11 mouse cellular contexts compared by ENCODE assay signal in the genomic region with DNA sequence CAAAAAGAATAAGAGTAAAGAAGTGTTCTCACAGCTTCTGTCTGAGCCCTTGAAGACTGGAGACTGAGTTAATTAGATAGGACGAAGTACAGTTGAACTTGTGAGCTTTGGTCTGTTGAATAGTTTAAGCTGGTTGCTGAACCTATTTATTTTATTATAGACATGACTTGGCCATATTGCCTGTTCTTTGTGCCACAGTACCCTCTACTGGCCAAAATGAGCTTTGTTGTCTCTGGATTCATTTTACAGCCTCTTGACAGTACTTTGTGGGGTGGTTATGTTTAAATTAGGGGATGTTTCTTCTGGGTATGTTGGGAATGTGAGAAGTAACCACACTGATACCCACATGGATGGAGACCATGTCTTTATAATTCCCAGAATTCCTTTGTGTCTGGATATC. TPM values are rescaled to one million over a fixed set of nuclear protein-coding genes. Genes with fewer than 3 reads are reported as not detected.
DNase-seq lines count a peak whose midpoint lies in the region; ATAC-seq lines count a peak whose summit lies in the region.
"Had no signal": no experiment of that assay in that cellular context is flagged by ENCODE, and none has a peak within 500 bp of the region (broad histone marks: within the 10 kb centered on the region; RNA-seq: fewer than 3 reads in every experiment).

No protein-coding gene starts in this region.

- H3K9ac ChIP-seq in midbrain, embryonic 14.5 days (replicated peaks; ENCODE audit: low read length) = no peak overlapping the region
- H3K9ac ChIP-seq: limb, embryonic 13.5 days had no signal

- ATAC-seq in midbrain, embryonic 14.5 days (ENCODE audit: low FRiP score, low TSS enrichment) = no peak

- H3K27ac ChIP-seq in forebrain, embryonic 10.5 days = no peak overlapping the region
- H3K27ac ChIP-seq in midbrain, embryonic 14.5 days (replicated peaks; ENCODE audit: low read depth, low read length) = no peak overlapping the region
- H3K27ac ChIP-seq: limb, embryonic 13.5 days had no signal

- H3K4me1 ChIP-seq in forebrain, embryonic 10.5 days = no peaks in the 10 kb centered on the region
- no peaks in the 10 kb centered on the region for H3K4me1 ChIP-seq in midbrain, embryonic 14.5 days (ENCODE audit: control insufficient read depth, insufficient read depth, low read length)
- H3K4me1 ChIP-seq: limb, embryonic 13.5 days had no signal

- H3K4me2 ChIP-seq in midbrain, embryonic 14.5 days (ENCODE audit: low read length) = no peak overlapping the region
- H3K4me2 ChIP-seq: limb, embryonic 13.5 days had no signal

- no peak overlapping the region for H3K4me3 ChIP-seq in forebrain, embryonic 10.5 days
- H3K4me3 ChIP-seq in midbrain, embryonic 14.5 days (replicated peaks; ENCODE audit: low read depth, low read length) = no peak overlapping the region
- H3K4me3 ChIP-seq: limb, embryonic 13.5 days had no signal

- no peaks in the 10 kb centered on the region for H3K27me3 ChIP-seq in forebrain, embryonic 10.5 days (ENCODE audit: poor library complexity, severe bottlenecking)
- no peaks in the 10 kb centered on the region for H3K27me3 ChIP-seq in midbrain, embryonic 14.5 days (ENCODE audit: control insufficient read depth, insufficient read depth, low read length)
- H3K27me3 ChIP-seq: limb, embryonic 13.5 days had no signal

- 60% methylated on average over 1 of the region's 1 CpGs for WGBS in forebrain, embryonic 10.5 days
- 71% methylated on average over 1 of the region's 1 CpGs for WGBS in midbrain, embryonic 14.5 days

- peaks cover 39% of the 10 kb centered on the region for H3K9me3 ChIP-seq in forebrain, embryonic 10.5 days
- peaks cover 21% of the 10 kb centered on the region for H3K9me3 ChIP-seq in midbrain, embryonic 14.5 days (ENCODE audit: control insufficient read depth, low read length)

- H3K36me3 ChIP-seq in forebrain, embryonic 10.5 days (replicated peaks) = no peaks in the 10 kb centered on the region
- no peaks in the 10 kb centered on the region for H3K36me3 ChIP-seq in midbrain, embryonic 14.5 days (ENCODE audit: control insufficient read depth, insufficient read depth, low read length)
- H3K36me3 ChIP-seq: limb, embryonic 13.5 days had no signal

- peak; percentile 0 for DNase-seq in embryo, embryonic 10.5 days (ENCODE audit: low spot score)
- no peak for DNase-seq in embryo, embryonic 11 days
- peak; percentile 11 to 19 for DNase-seq in urinary bladder, postnatal 36 days (ENCODE audit: low spot score in 2 of 2)
- no peak for DNase-seq in urinary bladder, adult 2 months (ENCODE audit: low spot score)
- peak; percentile 0 to 51 for DNase-seq in layer of hippocampus, adult 18-20 months (ENCODE audit: low spot score in 2 of 2)
- DNase-seq in right cerebral cortex, postnatal 25 days = peak; percentile 4
- no peak for DNase-seq in forebrain, embryonic 10.5 days (ENCODE audit: extremely low spot score, low spot score)
- no peak for DNase-seq in midbrain, embryonic 14.5 days

RNA-seq across cellular contexts. Expression of gene Bsph2, which starts 59.3 kb away (rescaled TPM):
- not detected in 2 replicates for polyA plus RNA-seq in urinary bladder, adult 2 months (2012; rRNA removed)
- not detected for total RNA-seq in layer of hippocampus, adult 18-20 months (2021)
- polyA plus RNA-seq in forebrain, embryonic 10.5 days (2016; fragmentation: Nextera tagmentation; extraction: Ambion mirVana) = not detected in 2 replicates
- not detected in 2 replicates for polyA plus RNA-seq in midbrain, embryonic 14.5 days (2014; fragmentation: Nextera tagmentation; extraction: Ambion mirVana)
- total RNA-seq: ES-E14; neutrophil, adult 5-6 weeks had no signal
- polyA plus RNA-seq: limb, embryonic 13.5 days had no signal

Comparison
In these comparisons a context has a peak if more than half of its experiments do, and no peak if none do; other contexts are left out.
1. DNase-seq: peak in embryo, embryonic 10.5 days (single experiment), urinary bladder, postnatal 36 days (2 of 2), layer of hippocampus, adult 18-20 months (2 of 2) and right cerebral cortex, postnatal 25 days (single experiment); none in embryo, embryonic 11 days (single experiment), urinary bladder, adult 2 months (single experiment), forebrain, embryonic 10.5 days (single experiment) and midbrain, embryonic 14.5 days (single experiment).